Mouse (Mus musculus) lung, embryonic 16.5 days (tissue): ENCODE data around the gene Thrap3. TPM values are rescaled to one million over a fixed set of nuclear protein-coding genes. Genes with fewer than 3 reads are reported as not detected.
"Not testable (repeated sequence)": the region's sequence is repeated elsewhere in the genome, so short reads cannot be mapped to it uniquely, and the experiment has no call there.

Experiments
- ATAC-seq: fragments of 200-750 bp; cut with Nextera tagmentation; 2 replicates; pipeline ENCODE4 v1.8.0; 2017; ENCODE audit warnings: low read depth, mild to moderate bottlenecking, moderate library complexity
- H3K27ac ChIP-seq: fragments of 300-500 bp; sonication (generic); 2 replicates; pipeline ENCODE4 v1.5.1; 2014; ENCODE audit warnings: mild to moderate bottlenecking, control low read depth, low read length
- H3K27me3 ChIP-seq: fragments of 300-500 bp; sonication (generic); 2 replicates; pipeline ENCODE4 v1.6.1; 2014; ENCODE audit warnings: low read depth, low read length, mixed read lengths; ENCODE audit not compliant: control insufficient read depth, insufficient read depth
- H3K36me3 ChIP-seq: fragments of 300-500 bp; sonication (generic); 2 replicates; pipeline ENCODE4 v1.6.1; 2014; ENCODE audit warnings: low read length; ENCODE audit not compliant: control insufficient read depth, insufficient read depth
- H3K4me1 ChIP-seq: fragments of 300-500 bp; sonication (generic); replicated peaks from 2 replicates; pipeline ENCODE4 v1.6.1; 2014; ENCODE audit warnings: low read length, mixed read lengths; ENCODE audit not compliant: control insufficient read depth, insufficient read depth
- H3K4me2 ChIP-seq: fragments of 300-500 bp; sonication (generic); 2 replicates; pipeline ENCODE4 v1.6.1; 2014; ENCODE audit warnings: low read depth, low read length, control low read depth
- H3K4me3 ChIP-seq: fragments of 300-500 bp; sonication (generic); 2 replicates; pipeline ENCODE4 v1.5.1; 2014; ENCODE audit warnings: mild to moderate bottlenecking, low read length, control low read depth
- H3K9ac ChIP-seq: fragments of 300-500 bp; sonication (generic); 2 replicates; pipeline ENCODE4 v1.6.1; 2014; ENCODE audit warnings: low read length, control low read depth
- H3K9me3 ChIP-seq: fragments of 300-500 bp; sonication (generic); 2 replicates; pipeline ENCODE4 v1.6.1; 2016; ENCODE audit warnings: low read length; ENCODE audit not compliant: control insufficient read depth
- WGBS: fragments of 180-500 bp; shearing (Covaris S2); extraction: QIAGEN DNeasy Blood & Tissue Kit; methylation state at CpG from one replicate; pipeline ENCODE4 v1.1.7; 2014; 5-methylcytosine and 5-hydroxymethylcytosine counted together
- polyA plus RNA-seq: library from polyadenylated mRNA; unstranded; fragments of >200 nt; fragmentation: Nextera tagmentation; extraction: Ambion mirVana; gene quantifications from 2 replicates; pipeline ENCODE4 v1.2.1, GENCODE M21; 2015

Gene Thrap3
- polyA plus RNA-seq, 1 experiment from 2014 or later, result 213 TPM

- Histone ChIP-seq H3K36me3 (peaks cover 7% of the 10 kb centered on the region), H3K4me3 (no peak overlapping the region), H3K27ac (no peak overlapping the region), H3K4me2 (no peak overlapping the region), H3K27me3 (no peaks in the 10 kb centered on the region), H3K4me1 (peaks cover 9% of the 10 kb centered on the region), H3K9me3 (no peaks in the 10 kb centered on the region), H3K9ac (no peak overlapping the region)
- ATAC-seq, result peak; percentile 13; the same call in 1 of the 2 replicates
- 42% methylated on average over 12 of the region's 12 CpGs for WGBS
Measured at GRCm38 (mm10) chr4:126226640-126227039, 24.1 kb upstream of the Thrap3 start.

- Histone ChIP-seq H3K9ac (no peak overlapping the region), H3K4me2 (no peak overlapping the region), H3K4me1 (peaks cover 6% of the 10 kb centered on the region), H3K27me3 (no peaks in the 10 kb centered on the region), H3K9me3 (no peaks in the 10 kb centered on the region), H3K27ac (no peak overlapping the region), H3K36me3 (no peaks in the 10 kb centered on the region), H3K4me3 (no peak overlapping the region)
- WGBS, result 82% methylated on average over 11 of the region's 11 CpGs
- ATAC-seq, result no peak
Measured at GRCm38 (mm10) chr4:126222631-126223030, 20.1 kb upstream of the Thrap3 start.

GRCm38 (mm10) chr4:126220045-126220444, 17.5 kb upstream of the Thrap3 start:
- ATAC-seq, result no peak
- H3K36me3 ChIP-seq, result no peaks in the 10 kb centered on the region
- no peak overlapping the region for H3K9ac ChIP-seq
- H3K27me3 ChIP-seq, result no peaks in the 10 kb centered on the region
- H3K27ac ChIP-seq, result no peak overlapping the region
- no peak overlapping the region for H3K4me2 ChIP-seq
- H3K9me3 ChIP-seq, result no peaks in the 10 kb centered on the region
- no peak overlapping the region for H3K4me3 ChIP-seq
- no peaks in the 10 kb centered on the region for H3K4me1 ChIP-seq
- WGBS, result 87% methylated on average over 10 of the region's 10 CpGs

- H3K4me3 ChIP-seq, ATAC-seq, H3K4me1 ChIP-seq, H3K27me3 ChIP-seq, H3K4me2 ChIP-seq, H3K9ac ChIP-seq, H3K9me3 ChIP-seq, H3K27ac ChIP-seq, H3K36me3 ChIP-seq: not testable (repeated sequence)
- 73% methylated on average over 3 of the region's 3 CpGs for WGBS
Measured at GRCm38 (mm10) chr4:126219540-126219939, 17.0 kb upstream of the Thrap3 start.

- no peaks in the 10 kb centered on the region for H3K36me3 ChIP-seq
- no peaks in the 10 kb centered on the region for H3K4me1 ChIP-seq
- no peaks in the 10 kb centered on the region for H3K27me3 ChIP-seq
- no peak overlapping the region for H3K9ac ChIP-seq
- no peak overlapping the region for H3K4me3 ChIP-seq
- H3K9me3 ChIP-seq, result no peaks in the 10 kb centered on the region
- H3K27ac ChIP-seq, result no peak overlapping the region
- ATAC-seq, result peak; percentile 66
- H3K4me2 ChIP-seq, result no peak overlapping the region
- WGBS, result 64% methylated on average over 6 of the region's 6 CpGs
Measured at GRCm38 (mm10) chr4:126217771-126218170, 15.2 kb upstream of the Thrap3 start.

- Histone ChIP-seq H3K4me2 (no peak overlapping the region), H3K4me1 (0 out of 2 replicates have a peak, but pooled peaks cover 3% of the 10 kb centered on the region), H3K27ac (no peak overlapping the region), H3K27me3 (no peaks in the 10 kb centered on the region), H3K9me3 (no peaks in the 10 kb centered on the region), H3K4me3 (no peak overlapping the region), H3K9ac (no peak overlapping the region), H3K36me3 (no peaks in the 10 kb centered on the region)
- no peak for ATAC-seq
- WGBS, result 43% methylated on average over 6 of the region's 6 CpGs
Measured at GRCm38 (mm10) chr4:126207081-126207480, 4.5 kb upstream of the Thrap3 start.

- Histone ChIP-seq H3K27ac (no peak overlapping the region), H3K9me3 (no peaks in the 10 kb centered on the region), H3K36me3 (no peaks in the 10 kb centered on the region), H3K4me3 (no peak overlapping the region), H3K9ac (no peak overlapping the region), H3K4me2 (no peak overlapping the region), H3K27me3 (no peaks in the 10 kb centered on the region), H3K4me1 (peaks cover 8% of the 10 kb centered on the region)
- 48% methylated on average over 1 of the region's 1 CpGs for WGBS
- ATAC-seq, result no peak
Measured at GRCm38 (mm10) chr4:126205386-126205785, 2.8 kb upstream of the Thrap3 start.

- Histone ChIP-seq H3K9ac (no peak overlapping the region), H3K4me3 (no peak overlapping the region), H3K9me3 (no peaks in the 10 kb centered on the region), H3K36me3 (no peaks in the 10 kb centered on the region), H3K4me2 (no peak overlapping the region), H3K4me1 (peaks cover 14% of the 10 kb centered on the region), H3K27me3 (no peaks in the 10 kb centered on the region), H3K27ac (no peak overlapping the region)
- no peak for ATAC-seq
- 61% methylated on average over 12 of the region's 12 CpGs for WGBS
Measured at GRCm38 (mm10) chr4:126204661-126205230, 2.2 kb upstream of the Thrap3 start.

- Histone ChIP-seq H3K4me2 (no peak overlapping the region), H3K27ac (no peak overlapping the region)
- WGBS, result 85% methylated on average over 8 of the region's 8 CpGs
Measured at GRCm38 (mm10) chr4:126204016-126204415, 1.5 kb upstream of the Thrap3 start.

More at GRCm38 (mm10) chr4:126204016-126204415, 1.5 kb upstream of the Thrap3 start:
- ATAC-seq, result no peak
- no peaks in the 10 kb centered on the region for H3K36me3 ChIP-seq
- peaks cover 19% of the 10 kb centered on the region for H3K4me1 ChIP-seq
- no peak overlapping the region for H3K9ac ChIP-seq
- no peaks in the 10 kb centered on the region for H3K27me3 ChIP-seq
- no peaks in the 10 kb centered on the region for H3K9me3 ChIP-seq
- no peak overlapping the region for H3K4me3 ChIP-seq
